Mouse (Mus musculus) lung, embryonic 14.5 days (tissue): ENCODE results near the gene Lbp. TPM values are rescaled to one million over a fixed set of nuclear protein-coding genes. Genes with fewer than 3 reads are reported as not detected.

Experiments used
- ATAC-seq: fragments of 200-750 bp; cut with Nextera tagmentation; 2 replicates; pipeline ENCODE4 v1.8.0; 2017; ENCODE audit warnings: mild to moderate bottlenecking, moderate TSS enrichment, moderate library complexity; ENCODE audit not compliant: insufficient read depth
- DNase-seq: peaks from one replicate; pipeline ENCODE4 v3.0.0-alpha.2; 2015
- H3K27ac ChIP-seq: fragments of 300-500 bp; sonication (generic); 2 replicates; pipeline ENCODE4 v1.5.1; 2014; ENCODE audit warnings: low read depth, mild to moderate bottlenecking, moderate library complexity
- H3K27me3 ChIP-seq: fragments of 300-500 bp; sonication (generic); 2 replicates; pipeline ENCODE4 v1.6.1; 2014; ENCODE audit warnings: low read length, control low read depth; ENCODE audit not compliant: insufficient read depth
- H3K36me3 ChIP-seq: fragments of 300-500 bp; sonication (generic); 2 replicates; pipeline ENCODE4 v1.6.1; 2014; ENCODE audit warnings: control low read depth; ENCODE audit not compliant: insufficient read depth
- H3K4me1 ChIP-seq: fragments of 300-500 bp; sonication (generic); 2 replicates; pipeline ENCODE4 v1.6.1; 2014; ENCODE audit warnings: antibody characterized with exemption, control low read depth; ENCODE audit not compliant: insufficient read depth
- H3K4me2 ChIP-seq: fragments of 300-500 bp; sonication (generic); 2 replicates; pipeline ENCODE4 v1.6.1; 2014; ENCODE audit warnings: mild to moderate bottlenecking
- H3K4me3 ChIP-seq: fragments of 300-500 bp; sonication (generic); 2 replicates; pipeline ENCODE4 v1.5.1; 2014; ENCODE audit warnings: low read depth, low read length
- H3K9ac ChIP-seq: fragments of 300-500 bp; sonication (generic); 2 replicates; pipeline ENCODE4 v1.6.1; 2014
- H3K9me3 ChIP-seq: fragments of 300-500 bp; sonication (generic); 2 replicates; pipeline ENCODE4 v1.6.1; 2016; ENCODE audit warnings: low read depth, low read length, control low read depth
- CTCF ChIP-seq: IDR thresholded peaks from 2 replicates; pipeline ENCODE4 v1.5.1; 2016; ENCODE audit warnings: antibody characterized with exemption, low read depth
- WGBS: fragments of 180-500 bp; shearing (Covaris S2); extraction: QIAGEN DNeasy Blood & Tissue Kit; methylation state at CpG from one replicate; pipeline ENCODE4 v1.1.7; 2014; 5-methylcytosine and 5-hydroxymethylcytosine counted together
- polyA plus RNA-seq: library from polyadenylated mRNA; unstranded; fragments of >200 nt; fragmentation: Nextera tagmentation; extraction: Ambion mirVana; gene quantifications from 2 replicates; pipeline ENCODE4 v1.2.1, GENCODE M21; 2014

The Lbp gene
- polyA plus RNA-seq, 1 experiment from 2014 or later, result 9.9 TPM

- 0 out of 2 replicates have a peak, but pooled peaks cover 3% of the 10 kb centered on the region for H3K9me3 ChIP-seq
- no peak for DNase-seq
- peaks cover 12% of the 10 kb centered on the region; the same call in 1 of the 2 replicates for H3K4me1 ChIP-seq
- ATAC-seq, result no peak; the same call in 1 of the 2 replicates
- no peaks in the 10 kb centered on the region for H3K27me3 ChIP-seq
- H3K4me2 ChIP-seq, result peak overlapping the region; percentile 43
- peak overlapping the region; percentile 63 for H3K27ac ChIP-seq
- 38% methylated on average over 6 of the region's 6 CpGs for WGBS
- H3K4me3 ChIP-seq, result peak overlapping the region; percentile 11; the same call in 1 of the 2 replicates
- H3K9ac ChIP-seq, result peak overlapping the region; percentile 29
- no peaks in the 10 kb centered on the region for H3K36me3 ChIP-seq
- no peak for TF ChIP-seq CTCF
Observed at GRCm38 (mm10) chr2:158306696-158307049, 380 bp downstream of the Lbp start.

GRCm38 (mm10) chr2:158308276-158308675, 2.0 kb downstream of the Lbp start:
- WGBS, result 46% methylated on average over 5 of the region's 5 CpGs
- Histone ChIP-seq H3K36me3 (no peaks in the 10 kb centered on the region), H3K4me2 (no peak overlapping the region), H3K27me3 (no peaks in the 10 kb centered on the region), H3K4me3 (no peak overlapping the region), H3K9me3 (0 out of 2 replicates have a peak, but pooled peaks cover 3% of the 10 kb centered on the region), H3K9ac (no peak overlapping the region), H3K27ac (no peak overlapping the region), H3K4me1 (peaks cover 12% of the 10 kb centered on the region; the same call in 1 of the 2 replicates)
- no peak for ATAC-seq
- TF ChIP-seq CTCF, result no peak
- peak; percentile 14 for DNase-seq

- Histone ChIP-seq H3K4me1 (no peaks in the 10 kb centered on the region), H3K9me3 (no peaks in the 10 kb centered on the region), H3K27me3 (no peaks in the 10 kb centered on the region), H3K4me3 (no peak overlapping the region), H3K9ac (no peak overlapping the region), H3K36me3 (no peaks in the 10 kb centered on the region), H3K4me2 (no peak overlapping the region), H3K27ac (no peak overlapping the region)
- no peak for TF ChIP-seq CTCF
- DNase-seq (no peak), ATAC-seq (no peak)
- WGBS, result 61% methylated on average over 1 of the region's 1 CpGs
Observed at GRCm38 (mm10) chr2:158313089-158313488, 6.8 kb downstream of the Lbp start.

GRCm38 (mm10) chr2:158316371-158316770, 10.1 kb downstream of the Lbp start:
- H3K9me3 ChIP-seq, result no peaks in the 10 kb centered on the region
- TF ChIP-seq CTCF, result peak; percentile 42; the same call in 1 of the 2 replicates
- no peak overlapping the region for H3K4me3 ChIP-seq
- H3K4me1 ChIP-seq, result no peaks in the 10 kb centered on the region
- H3K9ac ChIP-seq, result no peak overlapping the region
- no peaks in the 10 kb centered on the region for H3K36me3 ChIP-seq
- peak; percentile 21 for DNase-seq
- H3K4me2 ChIP-seq, result no peak overlapping the region
- no peak for ATAC-seq
- H3K27me3 ChIP-seq, result no peaks in the 10 kb centered on the region
- no peak overlapping the region for H3K27ac ChIP-seq
- WGBS, result 69% methylated on average over 8 of the region's 8 CpGs

GRCm38 (mm10) chr2:158317026-158317425, 10.7 kb downstream of the Lbp start:
- Histone ChIP-seq H3K9ac (no peak overlapping the region), H3K4me3 (no peak overlapping the region), H3K27ac (no peak overlapping the region), H3K9me3 (no peaks in the 10 kb centered on the region), H3K4me1 (no peaks in the 10 kb centered on the region), H3K4me2 (no peak overlapping the region), H3K27me3 (no peaks in the 10 kb centered on the region), H3K36me3 (no peaks in the 10 kb centered on the region)
- peak; percentile 77 for TF ChIP-seq CTCF
- ATAC-seq, result peak; percentile 31; the same call in 1 of the 2 replicates
- DNase-seq, result peak; percentile 83
- WGBS, result 15% methylated on average over 5 of the region's 5 CpGs

- H3K36me3 ChIP-seq, result no peaks in the 10 kb centered on the region
- DNase-seq (no peak), ATAC-seq (no peak)
- no peaks in the 10 kb centered on the region for H3K9me3 ChIP-seq
- 88% methylated on average over 6 of the region's 6 CpGs for WGBS
- TF ChIP-seq CTCF, result no peak
- H3K9ac ChIP-seq, result no peak overlapping the region
- no peak overlapping the region for H3K4me2 ChIP-seq
- H3K4me1 ChIP-seq, result peaks cover 3% of the 10 kb centered on the region; the same call in 1 of the 2 replicates
- H3K4me3 ChIP-seq, result no peak overlapping the region
- no peaks in the 10 kb centered on the region for H3K27me3 ChIP-seq
- no peak overlapping the region for H3K27ac ChIP-seq
Observed at GRCm38 (mm10) chr2:158321596-158321995, 15.3 kb downstream of the Lbp start.

GRCm38 (mm10) chr2:158322845-158323244, 16.6 kb downstream of the Lbp start:
- no peak overlapping the region for H3K9ac ChIP-seq

More at GRCm38 (mm10) chr2:158322845-158323244, 16.6 kb downstream of the Lbp start:
- TF ChIP-seq CTCF, result no peak
- DNase-seq, result peak; percentile 18
- Histone ChIP-seq H3K4me3 (no peak overlapping the region), H3K9me3 (no peaks in the 10 kb centered on the region), H3K36me3 (no peaks in the 10 kb centered on the region), H3K4me1 (peaks cover 3% of the 10 kb centered on the region; the same call in 1 of the 2 replicates), H3K4me2 (no peak overlapping the region), H3K27ac (no peak overlapping the region; the same call in 1 of the 2 replicates), H3K27me3 (no peaks in the 10 kb centered on the region)
- WGBS, result 53% methylated on average over 3 of the region's 3 CpGs
- no peak for ATAC-seq
